Mouse (Mus musculus) MEL (cell line): ENCODE measurements around the gene Amotl1. TPM values are rescaled to one million over a fixed set of nuclear protein-coding genes. Genes with fewer than 3 reads are reported as not detected.
A peak's percentile ranks its signal among the peaks of the same experiment; 100 is the strongest.

Experiments used
- DNase-seq: peaks from one replicate; pipeline ENCODE4 v3.0.0; 2011; ENCODE audit warnings: low read depth, low spot score
- H3K27ac ChIP-seq: 2 replicates; pipeline ENCODE4 v1.5.1; 2012; ENCODE audit warnings: low read depth, mild to moderate bottlenecking, control low read depth, low read length, moderate library complexity; ENCODE audit not compliant: control insufficient read depth
- H3K27me3 ChIP-seq, 2 experiments: fragments of 150-350 bp in 1 of 2; sonication (generic) in 1 of 2; 2 replicates each; pipeline ENCODE4 v1.6.1; 2012; ENCODE audit warnings: low read length in 2 of 2, mild to moderate bottlenecking in 2 of 2, improper control_type of control experiment in 1 of 2, moderate library complexity in 1 of 2; ENCODE audit not compliant: insufficient read depth in 2 of 2, control insufficient read depth in 1 of 2
- H3K36me3 ChIP-seq, 2 experiments: 2 replicates each; pipeline ENCODE4 v1.6.1; 2012 to 2014; ENCODE audit warnings: low read length in 2 of 2, improper control_type of control experiment in 1 of 2, inconsistent platforms in 1 of 2, mild to moderate bottlenecking in 1 of 2; ENCODE audit not compliant: insufficient read depth in 2 of 2, control insufficient read depth in 1 of 2
- H3K4me1 ChIP-seq, 2 experiments: fragments of 150-350 bp in 1 of 2; sonication (generic) in 1 of 2; 2 replicates each; pipeline ENCODE4 v1.6.1; 2012; ENCODE audit warnings: low read length in 2 of 2, improper control_type of control experiment in 1 of 2, mild to moderate bottlenecking in 1 of 2; ENCODE audit not compliant: insufficient read depth in 2 of 2, control insufficient read depth in 1 of 2
- H3K4me3 ChIP-seq, 2 experiments: fragments of 150-350 bp in 1 of 2; sonication (generic) in 1 of 2; 2 replicates each; pipeline ENCODE4 v1.5.1; 2012; ENCODE audit warnings: low read depth in 2 of 2, low read length in 2 of 2, mild to moderate bottlenecking in 2 of 2, moderate library complexity in 2 of 2, control low read depth in 1 of 2, improper control_type of control experiment in 1 of 2; ENCODE audit not compliant: control insufficient read depth in 1 of 2, insufficient read depth in 1 of 2
- H3K79me2 ChIP-seq: 2 replicates; pipeline ENCODE4 v1.6.1; 2012; ENCODE audit warnings: mild to moderate bottlenecking, low read length, moderate library complexity; ENCODE audit not compliant: control insufficient read depth, poor library complexity, insufficient read depth
- H3K9ac ChIP-seq: 2 replicates; pipeline ENCODE4 v1.6.1; 2012; ENCODE audit warnings: low read depth, mild to moderate bottlenecking, control low read depth, low read length, moderate library complexity; ENCODE audit not compliant: control insufficient read depth, poor library complexity, severe bottlenecking
- H3K9me3 ChIP-seq: fragments of 150-350 bp; sonication (generic); replicated peaks from 2 replicates; pipeline ENCODE4 v1.6.1; 2012; ENCODE audit warnings: mild to moderate bottlenecking, low read length, improper control_type of control experiment, moderate library complexity; ENCODE audit not compliant: insufficient read depth
- CTCF ChIP-seq, 3 experiments: IDR thresholded peaks in 2 of 3; conservative IDR thresholded peaks in 1 of 3; 2 replicates each; pipeline ENCODE4 v1.5.1; 2011 to 2012; ENCODE audit warnings: low read length in 3 of 3, low read depth in 2 of 3, mild to moderate bottlenecking in 2 of 3, improper control_type of control experiment in 1 of 3, inconsistent platforms in 1 of 3, mixed read lengths in 1 of 3, moderate library complexity in 1 of 3; ENCODE audit not compliant: control insufficient read depth in 1 of 3, insufficient read depth in 1 of 3, poor library complexity in 1 of 3, severe bottlenecking in 1 of 3
- EP300 ChIP-seq, 2 experiments: IDR thresholded peaks; 2 replicates each; pipeline ENCODE4 v1.6.1; 2011; ENCODE audit warnings: improper control_type of control experiment in 2 of 2, low read length in 2 of 2, low read depth in 1 of 2, mild to moderate bottlenecking in 1 of 2
- ETS1 ChIP-seq: IDR thresholded peaks from 2 replicates; pipeline ENCODE4 v1.6.1; 2012; ENCODE audit warnings: low read depth, mild to moderate bottlenecking, inconsistent platforms, low read length, improper control_type of control experiment, moderate library complexity
- GABPA ChIP-seq: IDR thresholded peaks from 2 replicates; pipeline ENCODE4 v1.6.1; 2012; ENCODE audit warnings: low read depth, mild to moderate bottlenecking, inconsistent platforms, low read length, improper control_type of control experiment, moderate library complexity
- GATA1 ChIP-seq: IDR thresholded peaks from 2 replicates; pipeline ENCODE4 v1.6.1; 2011; ENCODE audit warnings: low read depth, low read length, improper control_type of control experiment
- KAT2A ChIP-seq: conservative IDR thresholded peaks from 2 replicates; pipeline ENCODE4 v1.6.1; 2012; ENCODE audit warnings: low read depth, low read length, improper control_type of control experiment, inconsistent platforms
- MXI1 ChIP-seq: IDR thresholded peaks from 2 replicates; pipeline ENCODE4 v1.6.1; 2011; ENCODE audit warnings: mild to moderate bottlenecking, low read depth, low read length, improper control_type of control experiment
- MYB ChIP-seq: IDR thresholded peaks from 2 replicates; pipeline ENCODE4 v1.6.1; 2011; ENCODE audit warnings: mild to moderate bottlenecking, low read depth, low read length, improper control_type of control experiment
- MYC ChIP-seq: IDR thresholded peaks from 2 replicates; pipeline ENCODE4 v1.6.1; 2011; ENCODE audit warnings: low read depth, mild to moderate bottlenecking, low read length, improper control_type of control experiment, moderate library complexity
- NELFE ChIP-seq: IDR thresholded peaks from 2 replicates; pipeline ENCODE4 v1.6.1; 2011; ENCODE audit warnings: low read depth, low read length, improper control_type of control experiment
- NRF1 ChIP-seq: IDR thresholded peaks from 2 replicates; pipeline ENCODE4 v1.6.1; 2014; ENCODE audit warnings: low read depth, mild to moderate bottlenecking, inconsistent platforms, low read length, improper control_type of control experiment, moderate library complexity; ENCODE audit not compliant: poor library complexity, insufficient read depth, severe bottlenecking
- POLR2A ChIP-seq, 2 experiments: IDR thresholded peaks; 2 replicates each; pipeline ENCODE4 v1.6.1; 2011 to 2012; ENCODE audit warnings: low read length in 2 of 2, mild to moderate bottlenecking in 2 of 2, control low read depth in 1 of 2, improper control_type of control experiment in 1 of 2, low read depth in 1 of 2, moderate library complexity in 1 of 2; ENCODE audit not compliant: control insufficient read depth in 1 of 2, insufficient read depth in 1 of 2, poor library complexity in 1 of 2
- POLR2AphosphoS5 ChIP-seq: IDR thresholded peaks from 2 replicates; pipeline ENCODE4 v1.6.1; 2012; ENCODE audit warnings: low read depth, borderline replicate concordance, mild to moderate bottlenecking, inconsistent platforms, low read length, moderate library complexity, mixed read lengths
- RAD21 ChIP-seq: IDR thresholded peaks from 2 replicates; pipeline ENCODE4 v1.6.1; 2011; ENCODE audit warnings: mild to moderate bottlenecking, low read depth, low read length, improper control_type of control experiment
- SMC3 ChIP-seq: IDR thresholded peaks from 2 replicates; pipeline ENCODE4 v1.6.1; 2011; ENCODE audit warnings: low read depth, low read length, improper control_type of control experiment
- TAL1 ChIP-seq: IDR thresholded peaks from 2 replicates; pipeline ENCODE4 v1.6.1; 2012; ENCODE audit warnings: mild to moderate bottlenecking, inconsistent platforms, low read length, moderate library complexity, mixed read lengths
- TBP ChIP-seq: IDR thresholded peaks from 2 replicates; pipeline ENCODE4 v1.8.0; 2011; ENCODE audit warnings: low read depth, low read length, improper control_type of control experiment
- TCF12 ChIP-seq: IDR thresholded peaks from 2 replicates; pipeline ENCODE4 v1.6.1; 2014; ENCODE audit warnings: low read depth, mild to moderate bottlenecking, inconsistent platforms, low read length, improper control_type of control experiment, moderate library complexity
- UBTF ChIP-seq: IDR thresholded peaks from 2 replicates; pipeline ENCODE4 v1.6.1; 2012; ENCODE audit warnings: low read depth, mild to moderate bottlenecking, inconsistent platforms, low read length, improper control_type of control experiment, moderate library complexity, borderline replicate concordance; ENCODE audit not compliant: insufficient read depth
- USF2 ChIP-seq, 2 experiments: IDR thresholded peaks; 2 replicates each; pipeline ENCODE4 v1.6.1; 2011 to 2012; ENCODE audit warnings: improper control_type of control experiment in 2 of 2, low read length in 2 of 2, borderline replicate concordance in 1 of 2, inconsistent platforms in 1 of 2, low read depth in 1 of 2, mild to moderate bottlenecking in 1 of 2; ENCODE audit not compliant: insufficient read depth in 1 of 2
- polyA plus RNA-seq, 2 experiments: library from polyadenylated mRNA; stranded (reverse) in 1 of 2; unstranded in 1 of 2; fragments of >175 nt in 1 of 2; fragments of >200 nt in 1 of 2; gene quantifications; 2 replicates each; pipeline versions ENCODE4 v1.2.1 to v1.2.4; 2012; ENCODE audit warnings: low replicate concordance in 2 of 2, low read depth in 1 of 2; ENCODE audit not compliant: insufficient read length in 2 of 2, insufficient read depth in 1 of 2, missing spikeins in 1 of 2
- total RNA-seq: library from RNA; depleted of rRNA; stranded (reverse); fragments of 300-350 nt; gene quantifications from 2 replicates; pipeline ENCODE4 v1.2.3, GENCODE M21; 2012

The Amotl1 gene
- total and polyA plus RNA-seq, 3 experiments, result 7.4 to 9.3 TPM; not detected in 1

GRCm38 (mm10) chr9:14608521-14608920 is 36.3 kb downstream of the Amotl1 start:
- Histone ChIP-seq H3K79me2 (no peaks in the 10 kb centered on the region), H3K27ac (no peak overlapping the region), H3K4me3 (no peak overlapping the region), H3K4me1 (peaks cover 10 to 28% of the 10 kb centered on the region in 2 experiments), H3K9me3 (no peaks in the 10 kb centered on the region), H3K27me3 (no peaks in the 10 kb centered on the region; a peak in 1 of 4 replicates), H3K36me3 (peaks cover 0 to 28% of the 10 kb centered on the region in 2 experiments; a peak in 2 of 4 replicates), H3K9ac (no peak overlapping the region)
- no peak for TF ChIP-seq USF2 (IDR thresholded peaks at IDR 0.05; ENCODE audit: borderline replicate concordance in 1 of 2, insufficient read depth in 1 of 2, low read depth in 1 of 2, low read length in 2 of 2)
- no peak for TF ChIP-seq GATA1
- TF ChIP-seq NRF1, result no peak
- TF ChIP-seq ETS1, result no peak
- no peak for TF ChIP-seq MYB
- TF ChIP-seq SMC3, result no peak
- TF ChIP-seq CTCF (IDR thresholded peaks at IDR 0.05 in 2 of 3, conservative IDR thresholded peaks at IDR 0.05 in 1 of 3; ENCODE audit: control insufficient read depth in 1 of 3, insufficient read depth in 1 of 3, low read depth in 2 of 3, low read length in 3 of 3, poor library complexity in 1 of 3, severe bottlenecking in 1 of 3), result no peak
- no peak for TF ChIP-seq TAL1
- no peak for TF ChIP-seq GABPA
- no peak for TF ChIP-seq KAT2A
- peak; percentile 42 for DNase-seq

GRCm38 (mm10) chr9:14607464-14607863 is 37.4 kb downstream of the Amotl1 start:
- peak overlapping the region; percentile 4; the same call in 1 of the 2 replicates for H3K9ac ChIP-seq
- peak; percentile 85 for DNase-seq
- H3K27me3 ChIP-seq, result no peaks in the 10 kb centered on the region
- no peaks in the 10 kb centered on the region for H3K9me3 ChIP-seq
- H3K27ac ChIP-seq, result peak overlapping the region; percentile 41; the same call in 1 of the 2 replicates
- peaks cover 10 to 28% of the 10 kb centered on the region in 2 experiments for H3K4me1 ChIP-seq
- no peaks in the 10 kb centered on the region for H3K79me2 ChIP-seq
- H3K4me3 ChIP-seq, result no peak overlapping the region
- TF ChIP-seq MYC, result 0 out of 2 replicates have a peak, but pooled peaks have one; percentile 40
- peak; percentile 30; the same call in 1 of the 2 replicates for TF ChIP-seq MXI1
- TF ChIP-seq POLR2AphosphoS5, result no peak
- TF ChIP-seq GABPA, result no peak
- peak; percentile 47 to 74 for TF ChIP-seq EP300 (IDR thresholded peaks at IDR 0.05; ENCODE audit: low read depth in 1 of 2, low read length in 2 of 2)
- peak; percentile 74 for TF ChIP-seq GATA1
- 0 out of 2 replicates have a peak, but pooled peaks have one; percentile 4 for TF ChIP-seq NELFE
- TF ChIP-seq TCF12, result 0 out of 2 replicates have a peak, but pooled peaks have one; percentile 19
- no peak for TF ChIP-seq RAD21
- no peak for TF ChIP-seq UBTF
- TF ChIP-seq POLR2A (IDR thresholded peaks at IDR 0.05; ENCODE audit: control insufficient read depth in 1 of 2, insufficient read depth in 1 of 2, low read depth in 1 of 2, low read length in 2 of 2, poor library complexity in 1 of 2), result peak in 1 of 2 experiments; percentile 52; a peak in 2 of 4 replicates
- 0 out of 2 replicates have a peak, but pooled peaks have one; percentile 48 for TF ChIP-seq TBP
- H3K36me3 ChIP-seq, result peaks cover 0 to 28% of the 10 kb centered on the region in 2 experiments; a peak in 2 of 4 replicates
